Mouse (Mus musculus): ENCODE data around the gene Yipf1.

Gene Yipf1

DNA sequence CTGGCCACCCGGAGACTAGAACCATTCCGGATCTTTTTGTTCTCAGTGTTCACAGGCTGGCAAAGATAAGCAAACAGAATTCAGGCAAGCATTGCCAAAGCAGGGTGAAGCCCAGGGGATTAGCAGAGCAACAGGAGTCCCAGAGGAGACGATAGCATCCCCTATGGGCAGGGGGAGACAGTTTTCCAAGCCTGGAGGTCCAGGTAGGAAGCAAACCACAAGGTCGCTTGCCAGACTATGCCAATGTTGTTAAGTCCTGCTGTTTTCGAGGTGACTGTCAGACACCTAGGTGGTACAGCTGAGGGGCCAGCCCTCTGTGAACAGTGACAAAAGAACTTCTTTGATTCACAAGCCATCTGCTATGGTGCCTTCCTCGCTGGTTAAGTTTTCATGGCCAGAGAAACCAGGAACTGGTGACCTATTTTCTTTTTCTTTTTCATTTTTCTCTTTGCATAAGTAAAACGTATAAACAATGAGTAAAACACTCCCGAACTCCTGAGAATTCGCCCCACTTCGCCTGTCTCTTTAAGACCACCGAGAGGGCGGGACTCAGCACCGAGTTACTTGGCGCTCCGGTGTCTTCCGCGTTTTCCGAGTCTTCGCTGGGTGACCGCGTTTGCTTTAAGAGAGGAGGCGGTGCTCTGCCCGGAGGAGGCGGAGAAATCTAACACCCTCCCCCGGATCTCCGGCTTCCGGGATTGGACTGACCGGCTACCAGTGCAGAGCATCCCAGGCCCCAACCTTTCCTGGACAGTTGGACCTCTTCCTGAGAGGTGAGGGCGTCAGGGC lies at the start of gene Yipf1:
Yipf1 (plus strand) TSS at position 674 of the 789 bp plus-strand sequence.
- DNase-seq (ENCODE audit: low read depth, low spot score), result peak; percentile 82

DNA sequence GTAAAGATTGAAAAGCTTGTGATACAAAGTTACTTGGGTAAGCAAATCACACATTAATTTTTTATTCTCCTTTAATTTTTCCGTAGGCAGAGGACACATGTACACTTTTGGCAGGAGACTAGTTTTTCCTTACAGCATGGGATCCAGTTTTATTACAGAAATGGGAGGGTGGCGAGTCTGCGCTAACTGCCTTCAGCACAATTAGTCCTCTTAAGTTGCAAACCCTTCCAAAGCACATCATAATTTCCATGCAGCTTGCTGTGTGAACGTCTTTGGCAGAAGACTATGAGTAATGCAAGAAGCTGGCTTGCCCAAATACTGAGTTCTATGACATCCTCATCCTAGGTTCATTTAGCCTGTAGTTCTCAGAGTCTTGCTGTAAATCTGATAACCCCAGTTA lies 40.5 kb upstream of the Yipf1 start:
- no peak for DNase-seq (ENCODE audit: low read depth, low spot score)

GRCm38 (mm10) chr4:107274511-107274910 lies 39.7 kb upstream of the Yipf1 start:
- DNase-seq (ENCODE audit: low read depth, low spot score), result no peak

GRCm38 (mm10) chr4:107278188-107278707 lies 35.9 kb upstream of the Yipf1 start:
- peak; percentile 13 for DNase-seq (ENCODE audit: low read depth, low spot score)

- DNase-seq (ENCODE audit: low read depth, low spot score), result no peak
Observed at GRCm38 (mm10) chr4:107280843-107281475, 33.2 kb upstream of the Yipf1 start.

- DNase-seq (ENCODE audit: low read depth, low spot score), result peak; percentile 39
Observed at GRCm38 (mm10) chr4:107285446-107286200, 28.5 kb upstream of the Yipf1 start.

GRCm38 (mm10) chr4:107286386-107286785 lies 27.8 kb upstream of the Yipf1 start:
- DNase-seq (ENCODE audit: low read depth, low spot score), result no peak

DNA sequence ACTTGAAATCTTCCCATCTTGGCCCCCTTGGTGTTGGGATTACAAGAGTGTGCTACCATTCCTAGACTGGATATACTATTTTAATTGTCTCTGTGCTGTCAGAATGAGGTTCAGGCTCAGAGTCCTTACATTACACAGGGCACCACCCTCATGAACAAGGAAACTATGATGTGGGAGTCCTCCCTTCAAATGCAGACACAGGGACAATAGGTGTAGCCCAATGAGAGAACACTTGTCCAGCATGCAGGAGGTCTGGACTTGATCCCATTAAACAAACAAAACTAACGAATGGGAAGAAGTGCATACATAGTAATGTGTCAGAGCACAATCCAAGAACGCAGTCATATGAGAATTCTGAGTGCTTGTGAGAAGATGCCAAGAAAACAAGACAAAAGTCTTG lies 26.6 kb upstream of the Yipf1 start:
- DNase-seq (ENCODE audit: low read depth, low spot score), result no peak

GRCm38 (mm10) chr4:107291611-107292272 lies 22.4 kb upstream of the Yipf1 start:
- no peak for DNase-seq (ENCODE audit: low read depth, low spot score)

DNA sequence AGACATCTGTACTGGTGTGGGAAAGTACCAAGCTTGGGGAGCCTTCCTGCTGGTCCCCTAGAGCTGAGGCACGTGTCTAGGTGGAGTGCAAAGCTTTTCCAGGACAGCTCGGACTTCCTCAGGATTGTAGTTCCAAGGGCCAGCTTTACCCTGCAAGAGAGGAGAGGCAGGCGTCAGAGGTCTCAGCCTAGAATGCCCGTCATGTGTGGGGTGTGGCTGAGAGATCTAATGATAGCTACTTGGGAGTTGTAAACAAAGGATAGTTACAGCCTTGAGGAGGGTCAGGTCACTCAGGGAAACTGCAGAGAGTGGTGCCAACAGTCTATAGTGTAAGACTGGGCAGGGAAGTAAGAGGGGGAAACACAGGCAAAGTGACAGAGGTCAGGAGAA lies 21.9 kb upstream of the Yipf1 start:
- no peak for DNase-seq (ENCODE audit: low read depth, low spot score)

DNA sequence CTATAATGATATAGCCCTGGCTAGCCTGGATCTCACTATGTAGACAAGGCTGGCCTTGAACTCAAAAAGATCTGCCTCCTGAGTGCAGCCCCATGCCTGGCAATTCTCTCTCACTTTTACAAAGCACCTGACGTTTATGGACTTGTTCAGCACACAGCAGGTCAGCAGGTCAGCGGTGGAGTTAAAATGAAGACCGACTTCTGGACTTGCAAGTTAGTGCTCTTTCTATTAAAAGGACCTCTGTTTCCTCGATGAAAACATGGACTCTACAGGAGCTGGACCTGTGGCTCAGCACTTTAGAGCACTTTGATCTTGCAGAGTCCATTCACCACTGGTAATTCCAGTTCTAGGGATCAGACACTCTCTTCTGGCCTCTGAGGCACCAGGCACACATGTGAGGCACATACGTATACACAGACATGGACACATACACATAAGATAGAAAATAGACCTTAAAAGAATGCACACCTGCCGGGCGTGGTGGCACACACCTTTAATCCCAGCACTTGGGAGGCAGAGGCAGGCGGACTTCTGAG lies 16.0 kb upstream of the Yipf1 start:
- no peak for DNase-seq (ENCODE audit: low read depth, low spot score)

- DNase-seq (ENCODE audit: low read depth, low spot score), result no peak
Observed at GRCm38 (mm10) chr4:107299779-107300340, 14.3 kb upstream of the Yipf1 start.

DNA sequence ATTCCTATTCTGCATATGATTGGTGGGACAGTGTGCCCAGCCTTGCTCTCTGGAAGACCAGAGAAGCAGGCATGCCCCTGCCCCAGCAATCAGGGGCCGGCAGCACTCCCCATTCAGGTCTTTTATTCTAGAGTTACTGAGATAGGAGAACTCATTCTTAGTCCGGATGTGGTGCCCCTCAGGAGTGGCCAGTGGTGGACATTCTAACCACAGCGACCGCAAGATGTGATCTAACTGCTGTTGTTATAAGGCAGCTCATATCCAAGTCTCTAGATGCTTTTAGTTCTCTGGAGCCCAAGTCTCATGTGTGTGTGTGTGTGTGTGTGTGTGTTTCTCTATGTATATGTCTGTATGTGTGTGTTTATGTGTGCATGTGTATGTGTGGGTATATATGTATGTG lies 13.8 kb upstream of the Yipf1 start:
- DNase-seq (ENCODE audit: low read depth, low spot score), result no peak

DNA sequence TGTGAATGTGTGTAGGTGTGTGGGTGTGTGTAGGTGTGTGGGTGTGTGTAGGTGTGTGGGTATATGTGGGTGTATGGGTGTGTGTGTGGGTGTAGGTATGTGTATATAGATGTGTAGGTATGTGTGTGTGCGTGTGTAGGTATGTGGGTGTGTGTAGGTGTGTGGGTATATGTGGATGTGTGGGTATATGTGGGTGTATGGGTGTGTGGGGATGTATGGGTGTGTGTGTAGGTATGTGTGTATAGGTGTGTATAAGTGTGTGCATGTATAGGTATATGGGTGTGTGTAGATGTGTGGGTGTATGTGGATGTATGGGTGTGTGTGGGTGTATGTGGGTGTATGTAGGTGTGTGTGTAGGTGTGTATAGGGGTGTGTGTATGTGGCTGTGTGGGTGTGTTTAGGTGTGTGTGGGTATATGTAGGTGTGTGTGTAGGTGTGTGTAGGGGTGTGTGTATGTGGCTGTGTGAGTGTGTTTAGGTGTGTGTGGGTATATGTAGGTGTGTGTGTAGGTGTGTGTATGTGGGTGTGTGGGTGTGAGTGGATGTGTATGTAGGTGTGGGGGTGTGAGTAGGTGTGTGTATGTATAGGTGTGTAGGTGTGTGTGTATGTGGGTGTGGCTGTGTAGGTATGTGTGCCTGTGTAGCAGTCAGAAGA lies 13.1 kb upstream of the Yipf1 start:
- DNase-seq (ENCODE audit: low read depth, low spot score), result no peak

DNA sequence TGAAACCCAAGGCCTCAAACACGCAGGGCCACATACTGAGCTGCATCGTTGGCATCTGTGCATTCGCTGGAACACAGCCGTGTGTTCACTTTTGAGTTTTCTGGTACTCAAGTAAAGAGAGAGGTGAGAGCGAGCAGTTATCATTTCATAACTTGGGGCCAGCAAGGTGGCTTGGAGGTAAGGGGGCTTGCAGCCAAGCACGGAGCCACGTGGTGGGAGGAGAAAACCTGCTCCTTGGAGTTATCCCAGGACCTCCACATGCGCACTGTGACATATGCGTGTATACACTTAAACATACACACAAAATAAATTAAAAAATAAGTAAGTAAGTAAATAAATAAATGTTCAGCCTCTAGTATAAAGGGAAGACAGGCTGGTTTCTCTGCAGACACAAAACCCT lies 11.9 kb upstream of the Yipf1 start:
- no peak for DNase-seq (ENCODE audit: low read depth, low spot score)

GRCm38 (mm10) chr4:107302832-107303231 lies 11.3 kb upstream of the Yipf1 start:
- DNase-seq (ENCODE audit: low read depth, low spot score), result no peak

DNA sequence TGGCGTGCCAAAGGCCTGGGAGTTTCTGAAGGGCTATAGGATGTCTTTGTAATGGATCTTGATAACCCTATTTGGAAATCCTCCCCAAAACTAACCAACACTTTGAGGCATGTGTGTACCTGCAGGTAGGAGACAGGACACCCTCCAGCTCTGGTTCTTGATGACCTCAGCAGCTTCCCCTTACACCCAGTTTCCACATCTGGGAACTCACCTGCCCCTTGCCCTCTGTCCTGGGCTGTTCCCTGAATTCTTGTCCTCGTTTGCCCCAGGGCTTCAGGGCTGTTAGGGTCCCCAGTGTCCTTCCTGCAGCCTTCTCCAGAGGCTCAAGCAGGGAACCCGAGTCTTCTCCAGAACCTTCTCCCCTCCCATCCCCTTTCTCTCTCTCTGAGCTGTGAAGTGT lies 10.6 kb upstream of the Yipf1 start:
- DNase-seq (ENCODE audit: low read depth, low spot score), result no peak

DNA sequence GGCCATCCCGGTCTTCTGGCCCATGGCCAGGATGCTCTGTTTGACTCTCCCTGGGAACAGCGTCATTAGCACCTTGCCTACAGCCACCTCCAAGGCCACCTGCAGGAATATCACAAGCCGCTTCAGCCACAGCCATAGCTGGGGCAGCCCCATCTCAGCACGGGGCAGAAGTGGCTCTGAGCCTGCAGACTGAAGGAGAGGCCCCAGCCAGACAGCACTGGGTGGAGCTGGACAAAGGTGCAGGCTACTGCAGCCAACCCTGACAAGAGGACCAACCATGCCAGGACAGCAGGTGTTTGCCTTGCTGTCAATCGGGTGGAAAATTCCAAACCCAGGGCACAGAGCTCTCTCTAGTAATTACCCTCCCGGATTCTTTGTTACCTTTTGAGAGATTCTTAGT lies 7.2 kb upstream of the Yipf1 start, which contains the start of gene Dio1:
Dio1 (minus strand) TSS at position 204 of the 400 bp plus-strand sequence.
- DNase-seq (ENCODE audit: low read depth, low spot score), result no peak

DNA sequence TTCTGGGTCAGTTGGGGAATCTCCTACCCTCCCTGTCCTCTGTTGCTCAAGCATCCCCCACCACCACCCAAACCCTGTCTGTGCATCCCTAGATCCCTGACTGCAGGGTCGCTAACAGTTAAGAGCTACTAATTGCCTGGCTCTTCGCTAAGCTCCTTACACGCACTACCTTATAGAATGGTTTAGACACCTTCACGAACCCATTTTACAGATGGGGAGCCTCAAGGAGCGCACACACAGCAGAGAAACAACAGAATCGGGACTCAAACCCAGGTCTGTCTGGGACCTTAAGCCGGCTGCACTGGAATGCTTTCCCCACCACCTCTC lies 279 bp downstream of the Yipf1 start:
- no peak for DNase-seq (ENCODE audit: low read depth, low spot score)

- DNase-seq (ENCODE audit: low read depth, low spot score), result no peak
Observed at GRCm38 (mm10) chr4:107318646-107319045, 4.5 kb downstream of the Yipf1 start.

GRCm38 (mm10) chr4:107321041-107321440 lies 6.9 kb downstream of the Yipf1 start:
- no peak for DNase-seq (ENCODE audit: low read depth, low spot score)

All from skeletal muscle tissue, adult 2 months (tissue).